In the genomic region with DNA sequence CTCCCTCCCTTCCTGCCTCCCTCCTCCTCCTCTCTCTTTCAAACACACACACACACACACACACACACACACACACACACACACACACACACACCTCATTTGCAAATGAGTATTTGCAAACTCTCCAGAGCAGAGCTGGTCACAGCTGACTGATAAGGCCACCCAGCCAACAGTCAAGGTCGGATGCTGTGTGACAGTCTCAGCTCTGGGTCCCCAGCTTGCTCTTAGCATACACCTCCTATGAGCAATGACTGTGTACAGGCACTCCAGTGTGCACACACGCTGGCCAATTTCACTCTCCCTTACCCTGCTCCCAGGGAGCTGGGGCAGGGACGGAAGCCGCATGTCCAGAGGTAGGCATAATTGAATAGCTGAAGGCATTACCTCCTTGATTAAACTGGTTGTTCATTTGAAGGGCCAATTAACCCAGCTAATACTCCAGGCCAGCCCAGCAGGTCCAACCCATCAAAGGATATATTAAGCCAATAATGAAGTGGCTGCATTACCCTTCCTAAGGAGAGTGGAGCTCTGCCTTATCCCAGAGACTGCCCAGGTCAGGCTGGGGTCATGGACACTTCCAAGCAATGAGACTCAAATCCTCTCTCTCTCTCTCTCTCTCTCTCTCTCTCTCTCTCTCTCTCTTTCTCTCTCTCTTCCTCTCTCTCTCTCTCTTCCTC, we compare ENCODE assay signal across 13 mouse cellular contexts.
DNase-seq lines count a peak whose midpoint lies in the region; ATAC-seq and TF ChIP-seq lines count a peak whose summit lies in the region.
"Had no signal": no experiment of that assay in that cellular context is flagged by ENCODE, and none has a peak within 500 bp of the region (broad histone marks: within the 10 kb centered on the region; RNA-seq: fewer than 3 reads in every experiment).

No protein-coding gene starts in this region.

- TF ChIP-seq CTCF in stomach, postnatal 0 days (IDR thresholded peaks at IDR 0.05; ENCODE audit: low read depth), result no peak

- no peak overlapping the region for H3K27ac ChIP-seq in hindbrain, embryonic 12.5 days
- H3K27ac ChIP-seq in hindbrain, embryonic 16.5 days (ENCODE audit: low read depth, low read length), result no peak overlapping the region
- no peak overlapping the region for H3K27ac ChIP-seq in midbrain, embryonic 14.5 days (replicated peaks; ENCODE audit: low read depth, low read length)
- no peak overlapping the region for H3K27ac ChIP-seq in midbrain, embryonic 16.5 days (ENCODE audit: low read length)
- H3K27ac ChIP-seq in stomach, postnatal 0 days (replicated peaks), result 0 out of 2 replicates have a peak overlapping the region, but pooled peaks have one; percentile 8
- H3K27ac ChIP-seq: layer of hippocampus, adult 2 months; liver, embryonic 13.5 days had no signal

- no peak for TF ChIP-seq EP300 in stomach, postnatal 0 days (optimal IDR thresholded peaks at IDR 0.05)

- no peak overlapping the region for H3K4me3 ChIP-seq in hindbrain, embryonic 12.5 days
- H3K4me3 ChIP-seq in hindbrain, embryonic 16.5 days (ENCODE audit: low read length), result no peak overlapping the region
- H3K4me3 ChIP-seq in midbrain, embryonic 14.5 days (replicated peaks; ENCODE audit: low read depth, low read length), result no peak overlapping the region
- no peak overlapping the region for H3K4me3 ChIP-seq in midbrain, embryonic 16.5 days (ENCODE audit: low read depth, low read length)
- H3K4me3 ChIP-seq in stomach, postnatal 0 days (ENCODE audit: low read depth, low read length), result no peak overlapping the region
- H3K4me3 ChIP-seq: layer of hippocampus, adult 2 months; liver, embryonic 13.5 days had no signal

- H3K27me3 ChIP-seq in hindbrain, embryonic 12.5 days, result peaks cover 8% of the 10 kb centered on the region
- 0 out of 2 replicates have a peak, but pooled peaks cover 3% of the 10 kb centered on the region for H3K27me3 ChIP-seq in hindbrain, embryonic 16.5 days (replicated peaks; ENCODE audit: control insufficient read depth, insufficient read depth, low read length)
- 0 out of 2 replicates have a peak, but pooled peaks cover 3% of the 10 kb centered on the region for H3K27me3 ChIP-seq in midbrain, embryonic 14.5 days (ENCODE audit: control insufficient read depth, insufficient read depth, low read length)
- no peaks in the 10 kb centered on the region for H3K27me3 ChIP-seq in midbrain, embryonic 16.5 days (ENCODE audit: control insufficient read depth, insufficient read depth, low read depth, low read length)
- no peaks in the 10 kb centered on the region for H3K27me3 ChIP-seq in stomach, postnatal 0 days (ENCODE audit: control insufficient read depth, insufficient read depth, low read length)

- no peak overlapping the region for H3K4me2 ChIP-seq in hindbrain, embryonic 12.5 days (replicated peaks)
- no peak overlapping the region for H3K4me2 ChIP-seq in hindbrain, embryonic 16.5 days (ENCODE audit: low read length)
- no peak overlapping the region for H3K4me2 ChIP-seq in midbrain, embryonic 14.5 days (ENCODE audit: low read length)
- H3K4me2 ChIP-seq in midbrain, embryonic 16.5 days (ENCODE audit: low read length), result no peak overlapping the region
- H3K4me2 ChIP-seq in stomach, postnatal 0 days (replicated peaks; ENCODE audit: low read depth), result no peak overlapping the region
- H3K4me2 ChIP-seq: liver, embryonic 13.5 days had no signal

- WGBS in hindbrain, embryonic 12.5 days, result 46% methylated on average over 4 of the region's 4 CpGs
- 47% methylated on average over 4 of the region's 4 CpGs for WGBS in hindbrain, embryonic 16.5 days
- 29% methylated on average over 4 of the region's 4 CpGs for WGBS in midbrain, embryonic 14.5 days
- 28% methylated on average over 4 of the region's 4 CpGs for WGBS in midbrain, embryonic 16.5 days
- WGBS in stomach, postnatal 0 days, result 85% methylated on average over 4 of the region's 4 CpGs

- peak; percentile 35 for DNase-seq in midbrain, embryonic 14.5 days
- peak; percentile 34 for DNase-seq in embryo, embryonic 10.5 days (ENCODE audit: low spot score)
- peak; percentile 22 for DNase-seq in stomach, postnatal 0 days (ENCODE audit: low spot score)
- DNase-seq: cerebellum, postnatal 10 days; liver, embryonic 13.5 days; lung, postnatal 14 days had no signal

- H3K9ac ChIP-seq in hindbrain, embryonic 12.5 days, result no peak overlapping the region
- no peak overlapping the region for H3K9ac ChIP-seq in hindbrain, embryonic 16.5 days (ENCODE audit: low read depth, low read length)
- no peak overlapping the region for H3K9ac ChIP-seq in midbrain, embryonic 14.5 days (replicated peaks; ENCODE audit: low read length)
- no peak overlapping the region for H3K9ac ChIP-seq in midbrain, embryonic 16.5 days (ENCODE audit: low read depth, low read length)
- no peak overlapping the region for H3K9ac ChIP-seq in stomach, postnatal 0 days (ENCODE audit: low read length)
- H3K9ac ChIP-seq: liver, embryonic 13.5 days had no signal

- peaks cover 34% of the 10 kb centered on the region for H3K4me1 ChIP-seq in hindbrain, embryonic 12.5 days
- no peaks in the 10 kb centered on the region; the same call in 1 of the 2 replicates for H3K4me1 ChIP-seq in hindbrain, embryonic 16.5 days (ENCODE audit: control insufficient read depth, insufficient read depth, low read depth, low read length)
- peaks cover 17% of the 10 kb centered on the region for H3K4me1 ChIP-seq in midbrain, embryonic 14.5 days (ENCODE audit: control insufficient read depth, insufficient read depth, low read length)
- H3K4me1 ChIP-seq in midbrain, embryonic 16.5 days (ENCODE audit: control insufficient read depth, insufficient read depth, low read length), result peaks cover 12% of the 10 kb centered on the region; the same call in 1 of the 2 replicates
- no peaks in the 10 kb centered on the region for H3K4me1 ChIP-seq in stomach, postnatal 0 days (replicated peaks; ENCODE audit: control insufficient read depth, insufficient read depth)
- H3K4me1 ChIP-seq: liver, embryonic 13.5 days had no signal

- no peaks in the 10 kb centered on the region for H3K9me3 ChIP-seq in hindbrain, embryonic 12.5 days (replicated peaks)
- no peaks in the 10 kb centered on the region for H3K9me3 ChIP-seq in hindbrain, embryonic 16.5 days (ENCODE audit: control insufficient read depth, low read length)
- H3K9me3 ChIP-seq in midbrain, embryonic 14.5 days (ENCODE audit: control insufficient read depth, low read length), result no peaks in the 10 kb centered on the region
- no peaks in the 10 kb centered on the region for H3K9me3 ChIP-seq in midbrain, embryonic 16.5 days (replicated peaks; ENCODE audit: control insufficient read depth, low read length, poor library complexity, severe bottlenecking)
- H3K9me3 ChIP-seq in stomach, postnatal 0 days (ENCODE audit: control insufficient read depth, low read length), result no peaks in the 10 kb centered on the region
- H3K9me3 ChIP-seq: liver, embryonic 13.5 days had no signal

- ATAC-seq in hindbrain, embryonic 12.5 days (ENCODE audit: low FRiP score), result peak; percentile 48; the same call in 1 of the 2 replicates
- ATAC-seq in hindbrain, embryonic 16.5 days, result no peak
- ATAC-seq in midbrain, embryonic 14.5 days (ENCODE audit: low FRiP score, low TSS enrichment), result no peak
- ATAC-seq in midbrain, embryonic 16.5 days, result no peak
- ATAC-seq in stomach, postnatal 0 days (ENCODE audit: low FRiP score, low TSS enrichment), result peak; percentile 42; the same call in 1 of the 2 replicates
- ATAC-seq in monocyte, adult 5-6 weeks (replicated peaks; ENCODE audit: insufficient number of reproducible peaks, low FRiP score, low TSS enrichment, poor library complexity, severe bottlenecking), result no peak
- ATAC-seq in megakaryocyte-erythroid progenitor cell, adult 5-6 weeks (replicated peaks; ENCODE audit: low FRiP score, low TSS enrichment, poor library complexity, severe bottlenecking), result no peak
- ATAC-seq: forebrain, embryonic 16.5 days had no signal

- no peaks in the 10 kb centered on the region for H3K36me3 ChIP-seq in hindbrain, embryonic 12.5 days
- no peaks in the 10 kb centered on the region for H3K36me3 ChIP-seq in hindbrain, embryonic 16.5 days (ENCODE audit: control insufficient read depth, insufficient read depth, low read length)
- H3K36me3 ChIP-seq in midbrain, embryonic 14.5 days (ENCODE audit: control insufficient read depth, insufficient read depth, low read length), result no peaks in the 10 kb centered on the region
- no peaks in the 10 kb centered on the region for H3K36me3 ChIP-seq in midbrain, embryonic 16.5 days (ENCODE audit: control insufficient read depth, insufficient read depth, low read length)
- no peaks in the 10 kb centered on the region for H3K36me3 ChIP-seq in stomach, postnatal 0 days (ENCODE audit: control insufficient read depth, insufficient read depth, low read length)
- H3K36me3 ChIP-seq: liver, embryonic 13.5 days had no signal

Comparison
In these comparisons a context has a peak if more than half of its experiments do, and no peak if none do; other contexts are left out.
1. ATAC-seq: peak in hindbrain, embryonic 12.5 days (single experiment) and stomach, postnatal 0 days (single experiment); none in hindbrain, embryonic 16.5 days (single experiment), midbrain, embryonic 14.5 days (single experiment), midbrain, embryonic 16.5 days (single experiment), monocyte, adult 5-6 weeks (single experiment) and megakaryocyte-erythroid progenitor cell, adult 5-6 weeks (single experiment).
2. Peak in every context shown above with its lines, with median percentiles within 50 percentile points of each other: DNase-seq.